Mouse (Mus musculus) limb, embryonic 12.5 days (tissue): ENCODE results near the gene Zfp597. TPM values are rescaled to one million over a fixed set of nuclear protein-coding genes. Genes with fewer than 3 reads are reported as not detected.

Experiments used
- ATAC-seq: fragments of 200-750 bp; cut with Nextera tagmentation; 2 replicates; pipeline ENCODE4 v1.8.0; 2017; ENCODE audit warnings: low read depth, moderate TSS enrichment; ENCODE audit not compliant: insufficient number of reproducible peaks, insufficient read depth, low FRiP score, low TSS enrichment
- H3K27ac ChIP-seq: fragments of 300-500 bp; sonication (generic); 2 replicates; pipeline ENCODE4 v1.5.1; 2016; ENCODE audit warnings: mild to moderate bottlenecking, moderate library complexity
- H3K27me3 ChIP-seq: fragments of 300-500 bp; sonication (generic); 2 replicates; pipeline ENCODE4 v1.6.1; 2016; ENCODE audit warnings: mild to moderate bottlenecking, moderate library complexity
- H3K36me3 ChIP-seq: fragments of 300-500 bp; sonication (generic); 2 replicates; pipeline ENCODE4 v1.6.1; 2016; ENCODE audit warnings: mild to moderate bottlenecking, moderate library complexity
- H3K4me1 ChIP-seq: fragments of 300-500 bp; sonication (generic); replicated peaks from 2 replicates; pipeline ENCODE4 v1.6.1; 2016
- H3K4me2 ChIP-seq: fragments of 300-500 bp; sonication (generic); 2 replicates; pipeline ENCODE4 v1.6.1; 2016; ENCODE audit warnings: mild to moderate bottlenecking, moderate library complexity
- H3K4me3 ChIP-seq: fragments of 300-500 bp; sonication (generic); replicated peaks from 2 replicates; pipeline ENCODE4 v1.5.1; 2016; ENCODE audit warnings: mild to moderate bottlenecking
- H3K9ac ChIP-seq: fragments of 300-500 bp; sonication (generic); replicated peaks from 2 replicates; pipeline ENCODE4 v1.6.1; 2016; ENCODE audit warnings: mild to moderate bottlenecking, moderate library complexity
- H3K9me3 ChIP-seq: fragments of 300-500 bp; sonication (generic); 2 replicates; pipeline ENCODE4 v1.6.1; 2016; ENCODE audit warnings: mild to moderate bottlenecking, moderate library complexity
- WGBS: fragments of 180-500 bp; shearing (Covaris S2); methylation state at CpG from one replicate; pipeline ENCODE4 v1.1.7; 2016; 5-methylcytosine and 5-hydroxymethylcytosine counted together
- polyA plus RNA-seq: library from polyadenylated mRNA; unstranded; fragments of >200 nt; fragmentation: Nextera tagmentation; extraction: Ambion mirVana; gene quantifications from 2 replicates; pipeline ENCODE4 v1.2.1, GENCODE M21; 2016

Gene Zfp597
- polyA plus RNA-seq = 5.6 and 7.5 TPM in 2 replicates

DNA sequence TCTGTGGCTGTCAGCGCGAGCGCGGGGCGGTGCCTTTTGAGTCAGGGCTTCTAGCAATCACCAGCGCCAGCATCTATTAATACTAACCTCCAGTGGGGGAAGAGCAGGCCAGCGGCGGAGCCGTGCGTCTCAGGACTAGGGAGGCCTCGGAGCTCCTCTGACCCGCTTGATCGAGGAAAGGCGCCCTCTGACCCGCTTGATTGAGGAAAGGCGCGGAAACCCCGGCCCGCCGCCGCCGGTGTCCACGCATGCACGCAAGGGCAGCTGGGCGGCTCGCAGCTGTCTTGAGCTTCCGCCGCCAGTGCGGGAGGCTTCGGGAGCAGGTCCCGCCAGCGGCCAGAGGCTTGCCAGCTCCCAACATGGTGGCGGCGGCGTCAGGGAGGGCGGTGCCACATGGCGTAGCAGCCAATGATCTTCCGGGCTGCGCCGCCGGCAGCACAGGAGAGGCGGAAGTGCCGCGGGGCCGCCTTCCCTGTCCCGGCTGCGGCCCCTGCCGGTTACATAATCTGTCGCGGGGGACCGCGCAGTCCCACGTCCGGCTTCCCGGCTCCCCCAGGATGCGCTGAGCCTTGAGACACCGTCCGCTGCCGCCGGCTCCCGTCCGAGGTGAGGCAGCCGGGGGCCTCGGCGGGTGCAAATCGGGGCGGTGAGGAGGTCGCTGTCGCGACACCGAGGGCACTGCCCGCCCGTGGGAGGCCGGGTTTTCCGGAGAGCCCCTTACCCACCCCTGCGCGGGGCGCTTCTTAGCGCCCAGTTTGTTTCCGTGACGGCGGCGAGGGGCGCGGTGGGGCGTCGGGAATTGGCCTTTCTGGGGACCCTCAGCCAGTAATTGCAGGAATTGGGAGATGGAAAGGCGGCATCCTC, at the start of gene Zfp597, which contains the start of gene Gm20695:
Gene Zfp597, minus strand, starts transcription at position 361 of the 864 bp plus-strand sequence.
Gene Gm20695, plus strand, starts transcription at position 448 of the 864 bp plus-strand sequence.
- ATAC-seq = peak; percentile 99
- peak within 1 kb of the TSS; percentile 67 for H3K4me2 ChIP-seq
- peak within 1 kb of the TSS; percentile 85 for H3K9ac ChIP-seq
- no peaks in the 10 kb centered on the region for H3K9me3 ChIP-seq
- WGBS = under 1% methylated on average over 88 of the region's 88 CpGs
- H3K4me3 ChIP-seq = peak within 1 kb of the TSS; percentile 90
- H3K4me1 ChIP-seq = peaks cover 9% of the 10 kb centered on the region
- peak within 1 kb of the TSS; percentile 88 for H3K27ac ChIP-seq
- H3K36me3 ChIP-seq = peaks cover 3% of the 10 kb centered on the region
- no peaks in the 10 kb centered on the region for H3K27me3 ChIP-seq

DNA sequence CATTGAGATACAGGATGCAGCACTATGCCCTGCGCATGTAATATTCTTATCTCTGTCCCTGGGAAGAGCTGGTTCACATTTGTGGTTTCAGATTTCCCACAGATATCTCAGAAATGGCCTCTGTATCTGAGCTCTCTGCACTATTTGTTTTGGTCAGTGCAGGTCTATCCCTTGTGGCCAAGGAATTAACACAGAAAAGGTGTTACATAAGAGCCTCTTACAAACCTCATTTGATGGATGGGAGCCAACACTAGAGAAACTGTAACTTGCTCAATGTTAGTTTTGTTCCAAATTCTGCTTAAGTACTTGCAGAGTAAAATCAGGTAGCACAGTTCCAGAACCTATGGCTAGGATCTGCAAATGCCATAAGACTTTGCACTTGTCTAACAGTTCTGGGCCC, 49.7 kb upstream of the Zfp597 start:
- H3K36me3 ChIP-seq = peaks cover 83% of the 10 kb centered on the region
- 94% methylated on average over 1 of the region's 1 CpGs for WGBS
- H3K4me3 ChIP-seq = no peak overlapping the region
- H3K9ac ChIP-seq = no peak overlapping the region
- no peaks in the 10 kb centered on the region for H3K27me3 ChIP-seq
- H3K4me1 ChIP-seq = no peaks in the 10 kb centered on the region
- no peak for ATAC-seq
- no peak overlapping the region for H3K4me2 ChIP-seq
- no peaks in the 10 kb centered on the region for H3K9me3 ChIP-seq
- H3K27ac ChIP-seq = no peak overlapping the region

DNA sequence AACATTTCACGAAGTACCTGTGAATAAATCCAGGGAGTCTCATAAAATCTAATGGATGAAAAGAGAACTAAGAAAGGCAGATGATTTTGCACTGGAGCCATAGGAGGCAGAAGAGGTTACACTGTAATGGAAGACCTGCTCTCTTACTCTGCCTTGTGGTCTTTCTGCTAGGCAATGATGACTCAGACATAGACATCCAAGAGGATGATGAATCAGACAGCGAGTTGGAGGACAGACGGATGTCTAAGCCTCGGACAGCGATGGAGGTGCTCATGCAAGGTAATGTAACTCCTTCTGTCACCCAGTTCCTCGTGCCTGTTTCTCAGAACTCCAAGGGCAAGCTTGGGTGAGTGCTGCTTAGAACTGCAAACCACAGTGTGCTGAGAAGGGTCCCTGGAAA, 49.2 kb upstream of the Zfp597 start:
- no peak overlapping the region for H3K4me3 ChIP-seq
- no peaks in the 10 kb centered on the region for H3K9me3 ChIP-seq
- WGBS = 89% methylated on average over 6 of the region's 6 CpGs
- H3K27ac ChIP-seq = no peak overlapping the region
- H3K4me2 ChIP-seq = no peak overlapping the region
- H3K4me1 ChIP-seq = no peaks in the 10 kb centered on the region
- H3K27me3 ChIP-seq = no peaks in the 10 kb centered on the region
- peaks cover 80% of the 10 kb centered on the region for H3K36me3 ChIP-seq
- ATAC-seq = no peak
- H3K9ac ChIP-seq = no peak overlapping the region

DNA sequence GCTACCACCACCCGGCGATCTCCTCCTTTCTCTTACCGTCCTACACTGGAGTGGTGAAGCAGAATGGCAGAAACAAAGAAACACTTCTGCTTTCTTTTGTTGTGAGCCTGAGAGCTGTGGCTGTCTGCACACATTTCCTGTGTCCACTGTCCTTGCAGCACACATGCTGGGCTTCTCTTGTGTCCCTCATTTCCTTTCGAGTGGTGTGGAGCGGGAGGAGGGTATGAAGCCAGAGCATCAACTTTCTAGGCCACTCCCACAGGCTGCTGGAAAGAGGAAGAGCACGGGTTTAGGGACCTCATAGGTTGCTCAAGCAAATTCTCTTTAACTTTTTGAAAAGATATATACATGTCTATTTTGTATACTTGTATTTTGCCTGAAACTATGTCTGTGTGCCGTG, 44.8 kb upstream of the Zfp597 start:
- H3K27ac ChIP-seq = no peak overlapping the region
- H3K4me2 ChIP-seq = no peak overlapping the region
- H3K27me3 ChIP-seq = no peaks in the 10 kb centered on the region
- no peak overlapping the region for H3K4me3 ChIP-seq
- H3K9me3 ChIP-seq = no peaks in the 10 kb centered on the region
- H3K9ac ChIP-seq = no peak overlapping the region
- peaks cover 73% of the 10 kb centered on the region for H3K36me3 ChIP-seq
- ATAC-seq = no peak
- H3K4me1 ChIP-seq = no peaks in the 10 kb centered on the region
- WGBS = 86% methylated on average over 7 of the region's 7 CpGs

DNA sequence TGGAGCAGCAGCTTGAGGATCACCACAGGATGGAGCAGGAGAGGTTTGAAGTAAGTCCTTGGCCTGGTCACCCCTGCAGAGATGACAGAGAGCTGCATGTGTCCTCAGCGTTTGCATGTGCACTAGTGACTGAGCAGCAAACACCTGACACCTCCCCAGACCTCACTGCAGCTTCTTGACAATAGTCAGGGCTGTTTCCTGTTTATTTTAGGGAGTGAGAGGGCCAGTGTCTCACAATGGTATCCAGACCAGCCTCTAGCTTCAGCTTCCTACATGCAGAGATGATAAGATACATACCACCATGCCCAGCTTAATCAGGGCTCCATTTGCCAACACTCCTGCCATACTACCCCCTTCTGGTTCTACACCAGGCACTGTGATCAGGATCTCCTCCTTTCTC, 44.2 kb upstream of the Zfp597 start:
- no peak for ATAC-seq
- no peak overlapping the region for H3K27ac ChIP-seq
- peaks cover 71% of the 10 kb centered on the region for H3K36me3 ChIP-seq
- no peaks in the 10 kb centered on the region for H3K9me3 ChIP-seq
- H3K27me3 ChIP-seq = no peaks in the 10 kb centered on the region
- WGBS = 67% methylated on average over 1 of the region's 1 CpGs
- H3K4me2 ChIP-seq = no peak overlapping the region
- no peaks in the 10 kb centered on the region for H3K4me1 ChIP-seq
- H3K9ac ChIP-seq = no peak overlapping the region
- H3K4me3 ChIP-seq = no peak overlapping the region

DNA sequence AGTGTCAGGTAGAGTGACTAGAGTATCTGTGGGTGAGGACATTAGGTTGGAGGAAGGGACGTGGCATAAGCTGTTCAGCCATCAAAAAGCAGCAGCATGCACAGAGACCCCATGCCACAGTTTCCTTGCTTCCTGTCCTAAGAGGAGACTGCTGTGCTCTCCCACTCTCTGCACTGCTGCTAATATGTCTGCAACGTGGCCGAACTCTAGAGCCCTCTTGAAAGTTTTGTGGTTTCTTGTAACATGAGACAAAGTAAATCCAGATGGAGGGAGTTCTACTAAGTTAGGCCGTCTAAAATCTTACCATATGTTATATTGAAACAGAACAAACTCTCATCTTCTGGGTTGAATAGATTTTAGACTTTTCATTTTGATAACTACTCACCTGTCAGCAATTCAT, 39.6 kb upstream of the Zfp597 start:
- WGBS = 24% methylated on average over 4 of the region's 4 CpGs
- Histone ChIP-seq H3K4me2 (no peak overlapping the region), H3K4me1 (no peaks in the 10 kb centered on the region), H3K9me3 (no peaks in the 10 kb centered on the region), H3K9ac (no peak overlapping the region), H3K36me3 (peaks cover 68% of the 10 kb centered on the region), H3K27me3 (no peaks in the 10 kb centered on the region), H3K27ac (peak overlapping the region; percentile 79), H3K4me3 (no peak overlapping the region)
- ATAC-seq = peak; percentile 73; the same call in 1 of the 2 replicates

DNA sequence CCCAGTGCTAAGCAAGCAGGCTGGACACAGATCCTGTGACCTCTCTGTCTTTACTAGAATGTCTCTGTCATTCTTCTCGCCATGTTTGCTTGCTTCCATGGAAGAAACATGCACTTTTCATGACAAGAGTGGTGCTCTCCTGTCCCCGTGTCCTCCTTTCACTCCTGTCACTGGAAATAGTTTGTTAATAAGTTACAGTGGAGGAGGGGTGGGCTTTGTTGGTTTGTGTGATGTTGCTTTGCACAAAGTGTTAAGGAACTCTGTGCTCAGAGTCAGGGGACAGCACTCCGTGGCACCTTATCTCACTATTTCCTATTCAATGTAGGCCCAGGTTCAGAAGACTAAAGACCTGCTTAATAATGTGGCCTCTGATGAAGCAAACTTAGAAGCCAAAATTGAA, 39.2 kb upstream of the Zfp597 start:
- H3K4me1 ChIP-seq = no peaks in the 10 kb centered on the region
- no peak overlapping the region for H3K9ac ChIP-seq
- H3K27ac ChIP-seq = peak overlapping the region; percentile 73
- no peak overlapping the region for H3K4me2 ChIP-seq
- 80% methylated on average over 3 of the region's 3 CpGs for WGBS
- no peak overlapping the region for H3K4me3 ChIP-seq
- no peaks in the 10 kb centered on the region for H3K9me3 ChIP-seq
- no peak for ATAC-seq
- H3K27me3 ChIP-seq = no peaks in the 10 kb centered on the region
- peaks cover 66% of the 10 kb centered on the region for H3K36me3 ChIP-seq

DNA sequence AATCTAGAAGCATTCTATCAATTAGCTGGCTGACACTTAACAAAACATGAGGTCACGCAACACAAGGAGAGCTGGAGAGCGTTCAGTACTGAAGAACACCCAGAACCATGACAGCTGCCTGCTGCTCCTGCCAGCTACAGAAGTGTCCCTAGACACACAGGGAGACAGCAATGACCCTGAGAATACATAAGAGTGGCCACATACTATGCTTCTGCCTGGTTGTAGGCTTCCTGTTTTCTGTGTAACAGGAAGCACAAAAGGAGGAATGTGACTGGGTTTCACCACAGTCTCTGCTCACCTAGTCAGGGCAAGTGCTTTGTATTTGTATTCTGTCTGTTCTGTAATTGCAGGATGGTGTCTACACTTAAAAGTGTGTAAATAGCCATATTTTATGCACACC, 36.4 kb upstream of the Zfp597 start:
- H3K9ac ChIP-seq = no peak overlapping the region
- no peaks in the 10 kb centered on the region for H3K4me1 ChIP-seq
- no peaks in the 10 kb centered on the region for H3K27me3 ChIP-seq
- no peak overlapping the region for H3K27ac ChIP-seq
- H3K4me3 ChIP-seq = no peak overlapping the region
- H3K36me3 ChIP-seq = peaks cover 65% of the 10 kb centered on the region
- ATAC-seq = no peak
- H3K4me2 ChIP-seq = no peak overlapping the region
- no peaks in the 10 kb centered on the region for H3K9me3 ChIP-seq
- 92% methylated on average over 2 of the region's 2 CpGs for WGBS

DNA sequence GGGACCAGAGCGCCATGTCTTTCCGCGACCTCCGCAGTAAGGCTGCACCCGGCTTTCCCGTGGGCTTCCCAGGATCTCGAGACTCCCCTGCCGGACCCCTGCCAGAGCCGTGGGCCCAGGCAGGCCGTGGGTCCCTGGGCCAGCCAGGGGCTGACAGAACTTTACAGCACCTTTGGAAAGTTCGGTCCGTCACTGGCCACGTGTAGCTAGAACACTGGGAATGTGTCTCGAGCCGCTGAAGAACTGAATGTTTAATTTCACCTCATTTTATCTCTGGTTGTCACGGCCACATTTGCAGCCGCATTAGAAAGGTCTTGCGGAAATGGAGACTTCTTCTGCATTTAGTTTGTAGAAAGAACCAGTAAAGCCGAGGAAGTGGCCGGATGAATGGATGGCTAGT, 24.8 kb upstream of the Zfp597 start:
- Histone ChIP-seq H3K27me3 (no peaks in the 10 kb centered on the region), H3K9me3 (no peaks in the 10 kb centered on the region), H3K4me1 (peaks cover 9% of the 10 kb centered on the region), H3K36me3 (peaks cover 46% of the 10 kb centered on the region), H3K27ac (peak overlapping the region; percentile 62; the same call in 1 of the 2 replicates), H3K4me2 (peak overlapping the region; percentile 70), H3K4me3 (peak overlapping the region; percentile 62), H3K9ac (peak overlapping the region; percentile 70)
- no peak for ATAC-seq
- WGBS = 10% methylated on average over 20 of the region's 20 CpGs

DNA sequence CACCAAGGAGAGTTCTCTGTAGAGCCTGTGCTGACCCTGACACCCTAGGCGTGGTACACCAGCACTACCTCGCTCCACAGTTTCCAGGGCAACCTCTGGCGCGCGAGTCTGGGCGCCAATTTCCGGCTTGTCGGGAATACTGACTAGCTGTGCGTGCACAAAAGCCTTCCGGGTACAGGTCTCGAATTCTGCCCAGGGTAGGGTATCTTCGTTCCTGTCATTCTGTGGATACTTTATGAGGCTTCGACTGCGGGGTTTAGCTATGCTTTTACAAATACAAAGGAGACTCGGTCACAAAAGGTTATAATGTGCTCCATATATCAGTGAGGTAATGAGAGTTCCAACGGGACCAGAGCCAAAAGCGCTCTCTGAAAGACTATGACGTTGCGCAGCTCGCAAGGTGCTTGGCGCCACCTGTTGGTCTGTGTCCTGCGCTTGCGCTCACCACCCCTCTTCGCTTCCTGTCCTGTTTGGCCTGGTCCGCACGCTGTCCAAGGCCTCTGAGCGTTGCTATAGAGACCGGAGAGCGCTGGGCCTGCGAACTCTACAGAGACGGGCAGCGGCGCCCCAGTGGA, 24.3 kb upstream of the Zfp597 start, which contains the start of the genes 1700037C18Rik and Cluap1:
Gene 1700037C18Rik, minus strand, starts transcription at position 153 of the 575 bp plus-strand sequence.
Gene Cluap1, plus strand, starts transcription at position 265 of the 575 bp plus-strand sequence.
- ATAC-seq = peak; percentile 95
- Histone ChIP-seq H3K9me3 (no peaks in the 10 kb centered on the region), H3K4me2 (peak within 1 kb of the TSS; percentile 70), H3K4me1 (peaks cover 9% of the 10 kb centered on the region), H3K36me3 (peaks cover 46% of the 10 kb centered on the region), H3K4me3 (peak within 1 kb of the TSS; percentile 62), H3K27ac (peak within 1 kb of the TSS; percentile 62; the same call in 1 of the 2 replicates), H3K27me3 (no peaks in the 10 kb centered on the region), H3K9ac (peak within 1 kb of the TSS; percentile 70)
- WGBS = under 1% methylated on average over 33 of the region's 33 CpGs

DNA sequence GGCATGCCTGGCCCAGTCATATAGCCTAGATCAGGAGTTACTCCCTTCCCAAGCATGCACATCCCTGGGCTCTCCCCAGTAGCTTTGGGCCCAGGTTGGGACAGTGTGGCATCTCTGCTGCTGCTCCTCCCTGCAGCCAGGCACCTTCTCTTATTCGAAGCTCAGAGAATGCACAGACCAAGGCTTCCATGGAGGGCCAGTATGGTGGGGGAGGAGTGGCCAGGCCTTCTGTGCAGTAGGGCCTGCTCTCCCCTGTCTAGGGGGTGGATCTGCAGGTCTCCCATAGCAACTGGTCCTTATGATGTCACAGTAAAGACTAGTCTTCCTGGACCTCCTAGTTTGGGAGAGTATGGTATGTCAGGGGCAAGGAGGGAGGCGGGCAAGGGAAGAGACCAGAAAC, 23.1 kb upstream of the Zfp597 start:
- Histone ChIP-seq H3K9ac (no peak overlapping the region), H3K4me1 (peaks cover 9% of the 10 kb centered on the region), H3K36me3 (peaks cover 46% of the 10 kb centered on the region), H3K4me3 (no peak overlapping the region), H3K27me3 (no peaks in the 10 kb centered on the region), H3K4me2 (no peak overlapping the region; the same call in 1 of the 2 replicates), H3K9me3 (no peaks in the 10 kb centered on the region), H3K27ac (no peak overlapping the region)
- no peak for ATAC-seq
- WGBS = 79% methylated on average over 2 of the region's 2 CpGs
